Mouse (Mus musculus): ENCODE results near the gene Ppfia4. TPM values are rescaled to one million over a fixed set of nuclear protein-coding genes. Genes with fewer than 3 reads are reported as not detected.

Gene Ppfia4
- polyA plus RNA-seq, 1 experiment: 35.8 TPM

DNA sequence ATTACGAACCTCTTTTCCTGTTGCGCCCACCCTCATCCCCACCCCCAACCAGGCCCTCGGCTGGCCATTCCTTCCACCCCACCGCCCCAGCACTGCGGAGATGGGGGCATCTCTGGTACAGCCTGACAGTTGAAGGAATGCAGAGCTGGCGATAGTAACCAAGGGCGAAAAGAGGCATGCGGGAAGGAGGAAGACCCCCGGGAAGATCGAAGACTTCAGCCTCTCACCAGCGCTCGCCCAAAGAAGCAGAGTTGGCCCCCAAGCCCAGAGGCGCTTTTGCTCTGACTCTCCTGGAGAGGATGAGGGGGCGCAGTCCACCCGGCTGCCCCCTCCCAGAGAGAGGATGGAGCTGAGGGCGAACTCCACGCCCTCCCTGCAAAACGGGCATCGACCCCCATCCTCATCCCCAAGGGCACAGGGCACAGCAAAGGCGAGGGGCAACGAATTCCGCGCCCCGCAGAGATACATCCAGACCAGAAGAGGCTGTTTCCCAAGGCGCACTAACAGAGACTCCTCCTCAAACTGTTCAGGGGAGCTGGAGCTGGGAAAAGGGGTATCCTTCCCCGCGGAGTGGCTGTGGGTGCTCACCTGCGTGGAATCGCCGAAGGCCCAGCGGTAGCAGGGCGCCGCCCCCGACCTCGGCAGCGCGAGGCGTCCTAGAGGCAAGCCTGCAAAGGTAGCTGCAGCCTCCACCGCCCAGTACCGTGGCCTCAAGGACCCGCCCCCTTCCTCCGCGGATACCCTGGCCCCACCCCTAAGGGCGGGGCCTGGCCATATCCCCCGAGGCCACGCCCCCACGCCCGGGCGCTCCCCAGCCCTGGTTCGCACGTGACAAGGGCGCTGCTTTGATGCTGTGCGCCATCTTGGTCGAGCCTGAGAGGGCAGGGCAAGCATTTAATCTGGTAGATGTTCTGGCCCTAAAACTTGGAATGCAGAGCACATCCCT, 11.6 kb upstream of the Ppfia4 start:
- Histone ChIP-seq H3K4me2 (ENCODE audit: low read depth) (no peak overlapping the region), H3K79me2 (ENCODE audit: control insufficient read depth, insufficient read depth) (no peaks in the 10 kb centered on the region), H3K36me3 (ENCODE audit: control insufficient read depth, insufficient read depth) (peaks cover 18% of the 10 kb centered on the region), H3K27me3 (ENCODE audit: control insufficient read depth, insufficient read depth, insufficient read length) (no peaks in the 10 kb centered on the region), H3ac (ENCODE audit: control insufficient read depth, insufficient read length) (no peak overlapping the region), H3K4me3 (no peak overlapping the region)
- no peak for TF ChIP-seq MAX (IDR thresholded peaks at IDR 0.05; ENCODE audit: low read depth)
- TF ChIP-seq POLR2A (IDR thresholded peaks at IDR 0.05; ENCODE audit: insufficient read length, low read depth): no peak
- TF ChIP-seq POLR2AphosphoS2 (IDR thresholded peaks at IDR 0.05; ENCODE audit: insufficient read length, low read depth): peak; percentile 67

DNA sequence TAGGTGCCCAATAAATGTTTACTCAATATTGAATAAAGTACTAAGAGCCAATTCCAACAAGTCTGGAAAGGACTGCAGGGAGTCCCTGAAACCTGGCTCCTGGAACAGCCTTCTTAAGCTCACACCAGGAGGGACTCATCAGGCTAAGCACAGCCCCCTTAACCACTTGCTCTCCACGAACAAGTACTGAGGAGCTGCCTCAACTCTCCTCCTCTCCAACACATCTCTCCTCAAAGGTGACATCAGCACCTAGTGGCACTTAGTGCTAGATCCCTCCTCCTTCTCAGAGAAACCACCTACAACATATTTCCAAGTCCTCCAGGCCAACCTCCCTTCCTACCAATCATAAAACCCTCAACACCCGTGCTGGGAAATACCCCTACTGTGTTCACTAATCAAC, 10.8 kb upstream of the Ppfia4 start:
- H3K4me3 ChIP-seq: no peak overlapping the region

GRCm38 (mm10) chr1:134342781-134343310, 10.1 kb upstream of the Ppfia4 start:
- no peak overlapping the region for H3K4me3 ChIP-seq
- no peaks in the 10 kb centered on the region for H3K27me3 ChIP-seq (ENCODE audit: control insufficient read depth, insufficient read depth, insufficient read length)
- no peak for TF ChIP-seq SRF (IDR thresholded peaks at IDR 0.05; ENCODE audit: control insufficient read depth, insufficient read length, low read depth)
- no peak for TF ChIP-seq E2F4 (IDR thresholded peaks at IDR 0.05; ENCODE audit: insufficient read depth)
- TF ChIP-seq POLR2A (IDR thresholded peaks at IDR 0.05; ENCODE audit: insufficient read length, low read depth): no peak
- no peak for TF ChIP-seq USF1 (IDR thresholded peaks at IDR 0.05; ENCODE audit: low read depth)
- TF ChIP-seq POLR2AphosphoS2 (IDR thresholded peaks at IDR 0.05; ENCODE audit: insufficient read length, low read depth): peak; percentile 23
- no peak for TF ChIP-seq MYOD1 (IDR thresholded peaks at IDR 0.05; ENCODE audit: control insufficient read depth in 1 of 3, insufficient read length in 2 of 3, low read depth in 2 of 3)
- TF ChIP-seq CEBPB (IDR thresholded peaks at IDR 0.05; ENCODE audit: insufficient read depth, poor library complexity, severe bottlenecking): no peak
- no peaks in the 10 kb centered on the region for H3K79me2 ChIP-seq (ENCODE audit: control insufficient read depth, insufficient read depth)
- H3K36me3 ChIP-seq (ENCODE audit: control insufficient read depth, insufficient read depth): peaks cover 8% of the 10 kb centered on the region
- H3K4me2 ChIP-seq (ENCODE audit: low read depth): peak overlapping the region; percentile 35
- no peak overlapping the region for H3ac ChIP-seq (ENCODE audit: control insufficient read depth, insufficient read length)

More for the DNA sequence above, 10.8 kb upstream of the Ppfia4 start:
- Histone ChIP-seq H3K4me2 (ENCODE audit: low read depth) (no peak overlapping the region), H3K36me3 (ENCODE audit: control insufficient read depth, insufficient read depth) (peaks cover 14% of the 10 kb centered on the region), H3K27me3 (ENCODE audit: control insufficient read depth, insufficient read depth, insufficient read length) (no peaks in the 10 kb centered on the region), H3K79me2 (ENCODE audit: control insufficient read depth, insufficient read depth) (no peaks in the 10 kb centered on the region), H3ac (ENCODE audit: control insufficient read depth, insufficient read length) (no peak overlapping the region)
- TF ChIP-seq USF1 (IDR thresholded peaks at IDR 0.05; ENCODE audit: low read depth): no peak
- no peak for TF ChIP-seq E2F4 (IDR thresholded peaks at IDR 0.05; ENCODE audit: insufficient read depth)
- no peak for TF ChIP-seq MAX (IDR thresholded peaks at IDR 0.05; ENCODE audit: low read depth)
- TF ChIP-seq POLR2A (IDR thresholded peaks at IDR 0.05; ENCODE audit: insufficient read length, low read depth): no peak
- TF ChIP-seq REST (IDR thresholded peaks at IDR 0.05; ENCODE audit: insufficient read depth, insufficient read length): no peak
- no peak for TF ChIP-seq POLR2AphosphoS2 (IDR thresholded peaks at IDR 0.05; ENCODE audit: insufficient read length, low read depth)
- TF ChIP-seq SRF (IDR thresholded peaks at IDR 0.05; ENCODE audit: control insufficient read depth, insufficient read length, low read depth): no peak
- TF ChIP-seq MYOG (IDR thresholded peaks at IDR 0.05; ENCODE audit: control insufficient read depth in 1 of 3, insufficient read depth in 1 of 3, insufficient read length in 2 of 3, low read depth in 2 of 3): no peak
- no peak for TF ChIP-seq MYOD1 (IDR thresholded peaks at IDR 0.05; ENCODE audit: control insufficient read depth in 1 of 3, insufficient read length in 2 of 3, low read depth in 2 of 3)
- no peak for TF ChIP-seq TCF3 (IDR thresholded peaks at IDR 0.05; ENCODE audit: insufficient read length, low read depth)
- TF ChIP-seq CEBPB (IDR thresholded peaks at IDR 0.05; ENCODE audit: insufficient read depth, poor library complexity, severe bottlenecking): no peak
- TF ChIP-seq TCF12 (IDR thresholded peaks at IDR 0.05; ENCODE audit: insufficient read depth, poor library complexity, severe bottlenecking): no peak

- no peaks in the 10 kb centered on the region for H3K79me2 ChIP-seq (ENCODE audit: control insufficient read depth, insufficient read depth)
- no peak overlapping the region for H3ac ChIP-seq (ENCODE audit: control insufficient read depth, insufficient read length)
- H3K36me3 ChIP-seq (ENCODE audit: control insufficient read depth, insufficient read depth): peaks cover 3% of the 10 kb centered on the region
- no peak overlapping the region for H3K4me3 ChIP-seq
- H3K4me2 ChIP-seq (ENCODE audit: low read depth): peak overlapping the region; percentile 51
- no peaks in the 10 kb centered on the region for H3K27me3 ChIP-seq (ENCODE audit: control insufficient read depth, insufficient read depth, insufficient read length)
- no peak for TF ChIP-seq USF1 (IDR thresholded peaks at IDR 0.05; ENCODE audit: low read depth)
- TF ChIP-seq SRF (IDR thresholded peaks at IDR 0.05; ENCODE audit: control insufficient read depth, insufficient read length, low read depth): no peak
- peak; percentile 20 for TF ChIP-seq POLR2AphosphoS2 (IDR thresholded peaks at IDR 0.05; ENCODE audit: insufficient read length, low read depth)
- no peak for TF ChIP-seq CEBPB (IDR thresholded peaks at IDR 0.05; ENCODE audit: insufficient read depth, poor library complexity, severe bottlenecking)
- peak in 1 of 3 experiments; percentile 77 for TF ChIP-seq MYOD1 (IDR thresholded peaks at IDR 0.05; ENCODE audit: control insufficient read depth in 1 of 3, insufficient read length in 2 of 3, low read depth in 2 of 3)
- TF ChIP-seq MYOG (IDR thresholded peaks at IDR 0.05; ENCODE audit: control insufficient read depth in 1 of 3, insufficient read depth in 1 of 3, insufficient read length in 2 of 3, low read depth in 2 of 3): peak in 2 of 3 experiments; percentile 17 to 78
- TF ChIP-seq REST (IDR thresholded peaks at IDR 0.05; ENCODE audit: insufficient read depth, insufficient read length): no peak
These were observed 9.5 kb upstream of the Ppfia4 start for GRCm38 (mm10) chr1:134342278-134342664.
